Mouse (Mus musculus) forebrain, embryonic 14.5 days (tissue): ENCODE data around the gene Gm9964. TPM values are rescaled to one million over a fixed set of nuclear protein-coding genes. Genes with fewer than 3 reads are reported as not detected.
"Not testable (repeated sequence)": the region's sequence is repeated elsewhere in the genome, so short reads cannot be mapped to it uniquely, and the experiment has no call there.

ENCODE experiments used
- ATAC-seq: fragments of 200-750 bp; cut with Nextera tagmentation; 2 replicates; pipeline ENCODE4 v1.8.0; 2017; ENCODE audit warnings: mild to moderate bottlenecking, moderate library complexity
- DNase-seq: peaks from one replicate; pipeline ENCODE4 v3.0.0-alpha.2; 2015; ENCODE audit warnings: low spot score
- H3K27ac ChIP-seq: fragments of 300-500 bp; sonication (generic); 2 replicates; pipeline ENCODE4 v1.5.1; 2014; ENCODE audit warnings: low read depth, mild to moderate bottlenecking, control low read depth, low read length, moderate library complexity
- H3K27me3 ChIP-seq: fragments of 300-500 bp; sonication (generic); replicated peaks from 2 replicates; pipeline ENCODE4 v1.6.1; 2014; ENCODE audit warnings: low read length, control low read depth, mixed read lengths; ENCODE audit not compliant: control insufficient read depth, insufficient read depth
- H3K36me3 ChIP-seq: fragments of 300-500 bp; sonication (generic); 2 replicates; pipeline ENCODE4 v1.6.1; 2014; ENCODE audit warnings: low read length, control low read depth; ENCODE audit not compliant: control insufficient read depth, insufficient read depth
- H3K4me1 ChIP-seq: fragments of 300-500 bp; sonication (generic); 2 replicates; pipeline ENCODE4 v1.6.1; 2014; ENCODE audit warnings: antibody characterized with exemption, low read length, control low read depth; ENCODE audit not compliant: control insufficient read depth, insufficient read depth
- H3K4me2 ChIP-seq: fragments of 300-500 bp; sonication (generic); 2 replicates; pipeline ENCODE4 v1.6.1; 2014; ENCODE audit warnings: mild to moderate bottlenecking, control low read depth, low read length
- H3K4me3 ChIP-seq: fragments of 300-500 bp; sonication (generic); 2 replicates; pipeline ENCODE4 v1.5.1; 2014; ENCODE audit warnings: low read depth, low read length, control low read depth
- H3K9ac ChIP-seq: fragments of 300-500 bp; sonication (generic); 2 replicates; pipeline ENCODE4 v1.6.1; 2014; ENCODE audit warnings: mild to moderate bottlenecking, low read length, control low read depth, moderate library complexity
- H3K9me3 ChIP-seq: fragments of 300-500 bp; sonication (generic); replicated peaks from 2 replicates; pipeline ENCODE4 v1.6.1; 2016; ENCODE audit warnings: low read length, control low read depth, mixed read lengths; ENCODE audit not compliant: control insufficient read depth
- WGBS: fragments of 180-500 bp; shearing (Covaris S2); extraction: QIAGEN DNeasy Blood & Tissue Kit; methylation state at CpG from one replicate; pipeline ENCODE4 v1.1.7; 2014; 5-methylcytosine and 5-hydroxymethylcytosine counted together
- polyA plus RNA-seq: library from polyadenylated mRNA; unstranded; fragments of >200 nt; fragmentation: Nextera tagmentation; extraction: Ambion mirVana; gene quantifications from 2 replicates; pipeline ENCODE4 v1.2.1, GENCODE M21; 2014

The Gm9964 gene
- polyA plus RNA-seq, 1 experiment from 2014 or later = not detected

GRCm38 (mm10) chr11:79273757-79274156 is 22.9 kb downstream of the Gm9964 start:
- H3K4me1 ChIP-seq = no peaks in the 10 kb centered on the region
- H3K36me3 ChIP-seq = no peaks in the 10 kb centered on the region
- no peak overlapping the region for H3K4me3 ChIP-seq
- H3K4me2 ChIP-seq = no peak overlapping the region
- 78% methylated on average over 4 of the region's 4 CpGs for WGBS
- DNase-seq (no peak), ATAC-seq (no peak)
- H3K27me3 ChIP-seq = no peaks in the 10 kb centered on the region
- no peak overlapping the region for H3K9ac ChIP-seq
- H3K9me3 ChIP-seq = no peaks in the 10 kb centered on the region
- H3K27ac ChIP-seq = no peak overlapping the region

- H3K9ac ChIP-seq = no peak overlapping the region
- ATAC-seq (no peak), DNase-seq (no peak)
- H3K36me3 ChIP-seq = no peaks in the 10 kb centered on the region
- no peaks in the 10 kb centered on the region for H3K9me3 ChIP-seq
- H3K27me3 ChIP-seq = no peaks in the 10 kb centered on the region
- no peak overlapping the region for H3K4me3 ChIP-seq
- WGBS = 84% methylated on average over 4 of the region's 4 CpGs
- no peaks in the 10 kb centered on the region for H3K4me1 ChIP-seq
- no peak overlapping the region for H3K27ac ChIP-seq
- H3K4me2 ChIP-seq = no peak overlapping the region
These were observed 23.7 kb downstream of the Gm9964 start for GRCm38 (mm10) chr11:79273039-79273438.

- H3K4me3 ChIP-seq = no peak overlapping the region
- no peaks in the 10 kb centered on the region for H3K27me3 ChIP-seq
- no peaks in the 10 kb centered on the region for H3K4me1 ChIP-seq
- 13% methylated on average over 1 of the region's 1 CpGs for WGBS
- H3K9ac ChIP-seq = no peak overlapping the region
- no peak overlapping the region for H3K27ac ChIP-seq
- no peak for ATAC-seq
- no peak overlapping the region for H3K4me2 ChIP-seq
- H3K9me3 ChIP-seq = no peaks in the 10 kb centered on the region
- H3K36me3 ChIP-seq = no peaks in the 10 kb centered on the region
- DNase-seq = peak; percentile 36
These were observed 29.5 kb downstream of the Gm9964 start for GRCm38 (mm10) chr11:79267171-79267570.

DNA sequence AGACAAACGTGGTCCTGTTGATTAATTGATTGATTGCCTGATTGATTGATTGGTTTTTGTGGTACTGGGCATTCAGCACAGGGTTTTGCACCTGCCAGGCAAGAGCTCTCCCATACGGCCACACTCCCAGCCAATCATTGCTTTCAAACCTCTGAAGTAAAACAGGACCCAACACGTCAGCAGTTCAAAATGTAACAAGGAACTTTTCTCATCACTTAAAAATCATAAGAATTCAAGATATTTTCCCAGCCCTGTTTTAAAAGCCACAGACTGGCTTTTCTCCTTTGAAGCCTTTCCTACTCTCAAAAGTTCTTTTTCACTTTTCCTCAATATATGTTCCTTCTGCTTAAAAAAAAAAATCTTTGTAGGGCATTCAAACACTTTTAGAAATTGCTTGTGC is 32.3 kb downstream of the Gm9964 start:
- no peaks in the 10 kb centered on the region for H3K27me3 ChIP-seq
- H3K9me3 ChIP-seq = no peaks in the 10 kb centered on the region
- H3K36me3 ChIP-seq = no peaks in the 10 kb centered on the region
- ATAC-seq (no peak), DNase-seq (no peak)
- H3K4me3 ChIP-seq = no peak overlapping the region
- 69% methylated on average over 3 of the region's 3 CpGs for WGBS
- no peak overlapping the region for H3K9ac ChIP-seq
- H3K4me2 ChIP-seq = no peak overlapping the region
- no peaks in the 10 kb centered on the region for H3K4me1 ChIP-seq
- H3K27ac ChIP-seq = no peak overlapping the region

DNA sequence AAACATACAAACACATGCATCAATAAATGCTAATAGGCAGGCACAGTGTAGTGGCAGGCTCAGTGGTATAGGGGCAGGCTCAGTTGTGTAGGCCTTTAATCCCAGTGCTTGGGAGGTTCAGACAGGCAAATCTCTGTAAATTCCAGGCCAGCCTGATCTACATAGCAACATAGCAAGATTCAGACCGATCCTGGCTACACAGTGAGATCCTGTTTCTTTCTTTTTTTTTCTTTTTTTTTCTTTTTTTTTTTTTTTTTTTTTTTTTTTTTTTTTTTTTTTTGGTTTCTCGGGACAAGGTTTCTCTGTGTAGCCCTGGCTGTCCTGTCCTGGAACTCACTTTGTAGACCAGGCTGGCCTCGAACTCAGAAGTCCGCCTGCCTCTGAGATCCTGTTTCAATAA is 36.6 kb downstream of the Gm9964 start:
- H3K9ac ChIP-seq, H3K27me3 ChIP-seq, H3K27ac ChIP-seq, H3K4me2 ChIP-seq, ATAC-seq, H3K4me1 ChIP-seq, DNase-seq, H3K4me3 ChIP-seq, H3K36me3 ChIP-seq, H3K9me3 ChIP-seq: not testable (repeated sequence)
- 88% methylated on average over 4 of the region's 4 CpGs for WGBS

- WGBS = 81% methylated on average over 6 of the region's 6 CpGs
- Histone ChIP-seq H3K4me3 (no peak overlapping the region), H3K4me1 (no peaks in the 10 kb centered on the region), H3K9me3 (no peaks in the 10 kb centered on the region), H3K9ac (no peak overlapping the region), H3K27me3 (no peaks in the 10 kb centered on the region), H3K27ac (no peak overlapping the region), H3K4me2 (no peak overlapping the region), H3K36me3 (no peaks in the 10 kb centered on the region)
- DNase-seq (no peak), ATAC-seq (no peak)
These were observed 38.0 kb downstream of the Gm9964 start for GRCm38 (mm10) chr11:79258738-79259137.

GRCm38 (mm10) chr11:79254391-79255098 is 42.2 kb downstream of the Gm9964 start, which contains the start of gene Wsb1:
Gene Wsb1 (minus strand): TSS chr11:79254671.
- Histone ChIP-seq H3K4me2 (peak within 1 kb of the TSS; percentile 91), H3K9me3 (no peaks in the 10 kb centered on the region), H3K4me1 (peaks cover 23% of the 10 kb centered on the region), H3K27me3 (no peaks in the 10 kb centered on the region), H3K4me3 (peak within 1 kb of the TSS; percentile 97), H3K27ac (peak within 1 kb of the TSS; percentile 97), H3K9ac (peak within 1 kb of the TSS; percentile 99), H3K36me3 (peaks cover 15% of the 10 kb centered on the region)
- 2% methylated on average over 50 of the region's 50 CpGs for WGBS
- ATAC-seq (peak; percentile 97), DNase-seq (peak; percentile 94)

- peaks cover 21% of the 10 kb centered on the region for H3K36me3 ChIP-seq
- H3K27ac ChIP-seq = peak overlapping the region; percentile 97
- H3K4me3 ChIP-seq = peak overlapping the region; percentile 97
- peak overlapping the region; percentile 91 for H3K4me2 ChIP-seq
- peaks cover 23% of the 10 kb centered on the region for H3K4me1 ChIP-seq
- peak; percentile 52 for ATAC-seq
- H3K27me3 ChIP-seq = no peaks in the 10 kb centered on the region
- no peaks in the 10 kb centered on the region for H3K9me3 ChIP-seq
- DNase-seq = peak; percentile 46
- H3K9ac ChIP-seq = peak overlapping the region; percentile 99
- 1% methylated on average over 49 of the region's 49 CpGs for whole genome bisulfite sequencing
These were observed 42.9 kb downstream of the Gm9964 start for GRCm38 (mm10) chr11:79253542-79254390.
